Mouse (Mus musculus): ENCODE data around the gene Sh3kbp1. TPM values are rescaled to one million over a fixed set of nuclear protein-coding genes. Genes with fewer than 3 reads are reported as not detected.

Gene Sh3kbp1
- total RNA-seq, 2 experiments from 2014 or later = 279 to 282 TPM

GRCm38 (mm10) chrX:159678320-159678835 lies 51.3 kb downstream of the Sh3kbp1 start:
- DNase-seq = no peak

GRCm38 (mm10) chrX:159685521-159685920 lies 58.4 kb downstream of the Sh3kbp1 start:
- DNase-seq = no peak

GRCm38 (mm10) chrX:159686850-159687249 lies 59.8 kb downstream of the Sh3kbp1 start:
- DNase-seq = no peak

GRCm38 (mm10) chrX:159688698-159689097 lies 61.6 kb downstream of the Sh3kbp1 start:
- DNase-seq = no peak

- DNase-seq = no peak
Observed at GRCm38 (mm10) chrX:159689785-159690416, 62.8 kb downstream of the Sh3kbp1 start.

- DNase-seq = no peak
Observed at GRCm38 (mm10) chrX:159693126-159693525, 66.1 kb downstream of the Sh3kbp1 start.

- DNase-seq = no peak
Observed at GRCm38 (mm10) chrX:159696545-159696944, 69.5 kb downstream of the Sh3kbp1 start.

GRCm38 (mm10) chrX:159697030-159697454 lies 70.0 kb downstream of the Sh3kbp1 start:
- DNase-seq = peak; percentile 8

GRCm38 (mm10) chrX:159702850-159703249 lies 75.8 kb downstream of the Sh3kbp1 start:
- DNase-seq = no peak

GRCm38 (mm10) chrX:159704381-159705004 lies 77.4 kb downstream of the Sh3kbp1 start:
- no peak for DNase-seq

- no peak for DNase-seq
Observed at GRCm38 (mm10) chrX:159705412-159705811, 78.3 kb downstream of the Sh3kbp1 start.

GRCm38 (mm10) chrX:159708076-159708830 lies 81.2 kb downstream of the Sh3kbp1 start:
- DNase-seq = peak; percentile 21

GRCm38 (mm10) chrX:159709296-159709695 lies 82.2 kb downstream of the Sh3kbp1 start:
- no peak for DNase-seq

- no peak for DNase-seq
Observed at GRCm38 (mm10) chrX:159711070-159712029, 84.3 kb downstream of the Sh3kbp1 start.

- no peak for DNase-seq
Observed at GRCm38 (mm10) chrX:159713191-159713590, 86.1 kb downstream of the Sh3kbp1 start.

- no peak for DNase-seq
Observed at GRCm38 (mm10) chrX:159721390-159721789, 94.3 kb downstream of the Sh3kbp1 start.

GRCm38 (mm10) chrX:159731421-159731820 lies 104.3 kb downstream of the Sh3kbp1 start:
- DNase-seq = no peak

GRCm38 (mm10) chrX:159732845-159733244 lies 105.8 kb downstream of the Sh3kbp1 start:
- DNase-seq = no peak

- no peak for DNase-seq
Observed at GRCm38 (mm10) chrX:159733948-159734347, 106.9 kb downstream of the Sh3kbp1 start.

GRCm38 (mm10) chrX:159735513-159736099 lies 108.5 kb downstream of the Sh3kbp1 start:
- no peak for DNase-seq

- DNase-seq = no peak
Observed at GRCm38 (mm10) chrX:159737344-159737743, 110.3 kb downstream of the Sh3kbp1 start.

- DNase-seq = peak; percentile 34
Observed at GRCm38 (mm10) chrX:159744035-159744434, 117.0 kb downstream of the Sh3kbp1 start.
